Mouse (Mus musculus) frontal cortex, postnatal 14 days (tissue): ENCODE data around the gene Ap2s1.

Experiments
- DNase-seq, 2 experiments: peaks; one replicate each; pipeline ENCODE4 v3.0.0; 2022; ENCODE audit warnings: low spot score in 2 of 2

Ap2s1 gene

GRCm38 (mm10) chr7:16793010-16793725 is 55.0 kb downstream of the Ap2s1 start:
- no peak for DNase-seq

DNA sequence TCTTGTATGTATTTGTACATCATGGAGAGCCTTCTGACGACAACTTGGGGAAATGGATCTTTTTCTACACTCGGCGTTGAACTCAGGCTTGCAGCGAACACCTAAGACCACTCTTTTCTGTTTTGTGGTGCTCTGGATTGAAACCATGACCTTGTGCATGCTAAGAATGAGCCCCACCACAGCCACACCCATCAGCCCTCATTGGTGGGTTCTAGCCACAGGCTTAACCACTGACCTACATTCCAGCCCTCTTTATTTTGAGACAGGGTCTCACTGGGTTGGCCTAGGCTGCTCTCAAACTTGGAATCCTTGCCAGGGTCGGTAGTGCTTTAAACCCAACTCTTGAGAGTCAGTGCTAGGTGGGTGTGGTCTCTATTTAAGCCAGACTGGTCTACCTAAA is 56.7 kb downstream of the Ap2s1 start:
- DNase-seq: no peak
